Mouse (Mus musculus) stomach, embryonic 16.5 days (tissue): ENCODE results near the gene Fbxw26. TPM values are rescaled to one million over a fixed set of nuclear protein-coding genes. Genes with fewer than 3 reads are reported as not detected.
"Not testable (repeated sequence)": the region's sequence is repeated elsewhere in the genome, so short reads cannot be mapped to it uniquely, and the experiment has no call there.

Experiments
- ATAC-seq: fragments of 200-750 bp; cut with Nextera tagmentation; 2 replicates; pipeline ENCODE4 v1.8.0; 2017; ENCODE audit warnings: moderate number of reproducible peaks, moderate TSS enrichment; ENCODE audit not compliant: insufficient read depth, low FRiP score
- H3K27ac ChIP-seq: fragments of 300-500 bp; sonication (generic); 2 replicates; pipeline ENCODE4 v1.5.1; 2014; ENCODE audit warnings: low read length
- H3K27me3 ChIP-seq: fragments of 300-500 bp; sonication (generic); 2 replicates; pipeline ENCODE4 v1.6.1; 2014; ENCODE audit warnings: low read length, control low read depth, mixed read lengths; ENCODE audit not compliant: control insufficient read depth, insufficient read depth
- H3K36me3 ChIP-seq: fragments of 300-500 bp; sonication (generic); 2 replicates; pipeline ENCODE4 v1.6.1; 2014; ENCODE audit warnings: low read length; ENCODE audit not compliant: control insufficient read depth, insufficient read depth
- H3K4me1 ChIP-seq: fragments of 300-500 bp; sonication (generic); 2 replicates; pipeline ENCODE4 v1.6.1; 2014; ENCODE audit warnings: low read length, control low read depth, mixed read lengths; ENCODE audit not compliant: control insufficient read depth, insufficient read depth
- H3K4me2 ChIP-seq: fragments of 300-500 bp; sonication (generic); 2 replicates; pipeline ENCODE4 v1.6.1; 2014; ENCODE audit warnings: low read depth, low read length, mixed read lengths
- H3K4me3 ChIP-seq: fragments of 300-500 bp; sonication (generic); replicated peaks from 2 replicates; pipeline ENCODE4 v1.5.1; 2014; ENCODE audit warnings: mild to moderate bottlenecking, low read length
- H3K9ac ChIP-seq: fragments of 300-500 bp; sonication (generic); 2 replicates; pipeline ENCODE4 v1.6.1; 2014; ENCODE audit warnings: low read length
- H3K9me3 ChIP-seq: fragments of 300-500 bp; sonication (generic); replicated peaks from 2 replicates; pipeline ENCODE4 v1.6.1; 2016; ENCODE audit warnings: low read length, control low read depth; ENCODE audit not compliant: control insufficient read depth
- WGBS: fragments of 180-500 bp; shearing (Covaris S2); extraction: QIAGEN DNeasy Blood & Tissue Kit; methylation state at CpG from one replicate; pipeline ENCODE4 v1.1.7; 2014; 5-methylcytosine and 5-hydroxymethylcytosine counted together
- polyA plus RNA-seq: library from polyadenylated mRNA; unstranded; fragments of >200 nt; fragmentation: Nextera tagmentation; extraction: Ambion mirVana; gene quantifications from 2 replicates; pipeline ENCODE4 v1.2.1, GENCODE M21; 2015

Fbxw26 gene
- not detected in 2 replicates for polyA plus RNA-seq

DNA sequence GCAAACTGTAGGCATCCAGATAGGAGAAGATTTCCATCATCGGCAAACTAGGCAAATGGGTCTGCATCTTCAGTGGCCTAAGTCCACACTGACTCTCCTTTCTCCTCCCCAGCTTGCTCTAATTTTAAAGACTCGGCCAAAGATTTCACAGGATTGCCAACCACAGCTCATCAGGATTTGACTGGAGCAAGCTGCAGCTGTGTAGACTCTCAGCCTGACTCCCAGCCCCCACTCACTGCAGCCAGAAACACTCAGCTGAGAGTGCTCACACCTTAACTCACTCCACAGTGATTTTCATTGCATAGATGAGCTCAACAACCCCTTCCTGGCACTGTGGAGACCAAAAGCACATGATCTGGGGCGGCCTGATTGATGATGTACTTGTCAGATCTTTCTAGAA lies at the start of gene Fbxw26:
Gene Fbxw26, minus strand, starts transcription at position 101 of the 400 bp plus-strand sequence.
- H3K4me3 ChIP-seq, H3K27ac ChIP-seq, H3K27me3 ChIP-seq, H3K9me3 ChIP-seq, H3K4me2 ChIP-seq, H3K36me3 ChIP-seq, H3K4me1 ChIP-seq, ATAC-seq, H3K9ac ChIP-seq: not testable (repeated sequence)
- 86% methylated on average over 3 of the region's 3 CpGs for WGBS

DNA sequence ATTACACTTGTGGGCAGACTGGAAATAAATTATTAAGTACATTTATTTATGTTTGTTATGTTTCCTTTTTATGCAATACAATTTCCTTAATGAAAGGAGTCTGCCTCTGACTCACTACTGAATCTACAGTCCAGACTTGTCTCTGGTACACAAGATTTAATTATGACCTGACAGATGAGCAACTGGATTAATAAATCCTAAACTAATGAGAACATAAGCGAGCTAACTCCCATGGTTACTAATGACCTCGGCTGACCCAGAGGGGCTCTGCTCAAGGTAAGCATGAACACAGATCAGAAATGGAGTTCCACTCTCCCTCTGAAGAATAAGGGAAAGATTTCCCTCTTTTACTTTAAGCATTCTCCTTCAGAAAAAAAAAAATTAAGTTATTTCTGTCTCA lies 49.3 kb upstream of the Fbxw26 start:
- Histone ChIP-seq H3K4me3 (no peak overlapping the region), H3K4me2 (no peak overlapping the region), H3K36me3 (no peaks in the 10 kb centered on the region), H3K27ac (no peak overlapping the region), H3K9ac (no peak overlapping the region), H3K9me3 (no peaks in the 10 kb centered on the region), H3K27me3 (no peaks in the 10 kb centered on the region), H3K4me1 (no peaks in the 10 kb centered on the region)
- ATAC-seq = no peak
- 71% methylated on average over 2 of the region's 2 CpGs for WGBS

DNA sequence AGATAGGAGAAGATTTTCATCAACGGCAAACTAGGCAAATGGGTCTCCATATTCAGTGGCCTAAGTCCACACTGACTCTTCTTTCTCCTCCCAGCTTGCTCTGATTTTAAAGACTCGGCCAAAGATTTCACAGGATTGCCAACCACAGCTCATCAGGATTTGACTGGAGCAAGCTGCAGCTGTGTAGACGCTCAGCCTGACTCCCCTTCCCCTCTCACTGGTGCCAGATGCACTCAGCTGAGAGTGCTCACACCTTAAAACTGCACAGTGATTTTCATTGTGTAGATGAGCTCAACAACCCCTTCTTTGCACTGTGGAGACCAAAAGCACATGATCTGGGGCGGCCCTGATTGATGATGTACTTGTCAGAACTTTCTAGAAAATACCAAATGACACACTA lies 44.7 kb upstream of the Fbxw26 start, which contains the start of gene Fbxw27:
Gene Fbxw27, minus strand, starts transcription at position 101 of the 400 bp plus-strand sequence.
- H3K36me3 ChIP-seq, H3K27ac ChIP-seq, H3K27me3 ChIP-seq, H3K4me2 ChIP-seq, H3K9ac ChIP-seq, H3K4me1 ChIP-seq, ATAC-seq, H3K9me3 ChIP-seq, H3K4me3 ChIP-seq: not testable (repeated sequence)
- WGBS = 80% methylated on average over 4 of the region's 4 CpGs

DNA sequence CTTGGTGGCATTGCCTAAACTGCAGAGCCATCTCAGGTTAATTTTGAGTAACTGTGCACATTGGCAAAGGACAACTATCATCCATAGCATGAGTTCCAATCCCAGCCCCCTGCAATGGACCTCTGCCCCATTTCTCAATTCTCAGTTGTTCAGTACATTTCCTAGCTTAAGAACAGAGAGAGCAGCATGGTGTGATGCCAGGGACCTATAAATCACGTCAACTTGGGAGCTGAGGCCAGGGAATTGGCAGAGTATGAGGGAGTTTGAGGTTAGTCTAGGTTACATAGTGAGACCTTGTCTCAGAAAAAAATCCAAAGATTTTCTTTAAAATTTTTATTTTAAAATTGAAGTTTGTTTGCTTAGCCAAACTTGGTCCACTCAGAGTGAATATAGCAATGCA lies 21.0 kb upstream of the Fbxw26 start:
- H3K27ac ChIP-seq, H3K9me3 ChIP-seq, H3K4me2 ChIP-seq, H3K27me3 ChIP-seq, H3K9ac ChIP-seq, ATAC-seq, H3K4me1 ChIP-seq, H3K4me3 ChIP-seq, H3K36me3 ChIP-seq: not testable (repeated sequence)
- WGBS = 70% methylated on average over 1 of the region's 1 CpGs

DNA sequence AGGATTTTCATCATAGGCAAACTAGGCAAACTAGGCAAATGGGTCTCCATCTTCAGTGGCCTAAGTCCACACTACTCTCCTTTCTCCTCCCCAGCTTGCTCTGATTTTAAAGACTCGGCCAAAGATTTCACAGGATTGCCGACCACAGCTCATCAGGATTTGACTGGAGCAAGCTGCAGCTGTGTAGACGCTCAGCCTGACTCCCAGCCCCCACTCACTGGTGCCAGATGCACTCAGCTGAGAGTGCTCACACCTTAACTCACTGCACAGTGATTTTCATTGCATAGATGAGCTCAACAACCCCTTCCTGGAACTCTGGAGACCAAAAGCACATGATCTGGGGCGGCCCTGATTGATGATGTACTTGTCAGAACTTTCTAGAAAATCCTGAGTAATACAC lies 43.3 kb downstream of the Fbxw26 start, which contains the start of gene Fbxw18:
Gene Fbxw18, minus strand, starts transcription at position 101 of the 400 bp plus-strand sequence.
- not testable (repeated sequence) for H3K4me1 ChIP-seq, H3K9me3 ChIP-seq, H3K9ac ChIP-seq, ATAC-seq, H3K36me3 ChIP-seq, H3K27me3 ChIP-seq, H3K27ac ChIP-seq, H3K4me3 ChIP-seq, H3K4me2 ChIP-seq
- 59% methylated on average over 4 of the region's 4 CpGs for WGBS

DNA sequence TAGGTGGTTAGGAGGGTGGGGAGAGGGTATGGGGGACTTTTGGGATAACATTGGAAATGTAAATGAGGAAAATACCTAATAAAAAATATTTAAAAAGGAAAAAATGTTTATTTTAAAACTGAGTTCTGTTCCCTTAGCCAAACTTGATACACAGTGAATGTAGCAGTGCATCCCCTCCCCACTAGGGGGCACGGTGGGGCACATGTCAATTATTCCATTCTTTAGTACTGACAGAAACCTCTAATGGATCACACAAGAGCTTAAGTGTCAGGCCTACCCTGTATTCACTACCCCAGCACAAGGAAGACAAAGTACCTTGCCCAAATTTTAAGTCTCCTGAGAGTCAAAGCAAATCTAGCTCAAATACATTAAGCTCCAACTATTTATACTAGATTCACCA lies 60.6 kb downstream of the Fbxw26 start:
- 6% methylated on average over 1 of the region's 1 CpGs for WGBS
- Histone ChIP-seq H3K9me3 (no peaks in the 10 kb centered on the region), H3K27me3 (no peaks in the 10 kb centered on the region), H3K4me1 (no peaks in the 10 kb centered on the region), H3K9ac (no peak overlapping the region), H3K4me2 (no peak overlapping the region), H3K27ac (no peak overlapping the region), H3K4me3 (no peak overlapping the region), H3K36me3 (no peaks in the 10 kb centered on the region)
- ATAC-seq = no peak

Other genes with a start within 250 kb of the Fbxw26 start
- gene Fbxw15, start 177.8 kb downstream of the Fbxw26 start, polyA plus RNA-seq = not detected in 2 replicates
- not detected in 2 replicates for gene Fbxw24, start 120.0 kb downstream of the Fbxw26 start, polyA plus RNA-seq
- gene Fbxw25, start 81.4 kb downstream of the Fbxw26 start, polyA plus RNA-seq = not detected in 2 replicates
- gene Fbxw18, start 43.4 kb downstream of the Fbxw26 start, polyA plus RNA-seq = not detected in 2 replicates
- not detected in 2 replicates for gene Fbxw27, start 44.6 kb upstream of the Fbxw26 start, polyA plus RNA-seq
- gene Spink8, start 66.2 kb upstream of the Fbxw26 start, polyA plus RNA-seq = 0.18 TPM in 1 of 2 replicates, not detected in the other
- 58.5 and 61.0 TPM in 2 replicates for gene Nme6, start 86.7 kb upstream of the Fbxw26 start, polyA plus RNA-seq
- gene Camp, start 103.5 kb upstream of the Fbxw26 start, polyA plus RNA-seq = 17.3 and 22.6 TPM in 2 replicates
- 26.0 and 26.6 TPM in 2 replicates for gene Cdc25a, start 129.5 kb upstream of the Fbxw26 start, polyA plus RNA-seq
- gene Map4, start 185.4 kb upstream of the Fbxw26 start, polyA plus RNA-seq = 64.3 and 73.2 TPM in 2 replicates